Mouse (Mus musculus): ENCODE data around the gene Ago3. TPM values are rescaled to one million over a fixed set of nuclear protein-coding genes. Genes with fewer than 3 reads are reported as not detected.

Ago3 gene
- total RNA-seq (2021), result 10 to 100 TPM; 19.6 to 20.3 TPM
- long read RNA-seq, experiment 1, partial matches to known transcripts, result 0 of 1 reads
- long read RNA-seq, experiment 1, other reads (novel, unspliced or antisense), result 1 of 1 reads
- long read RNA-seq, experiment 2, partial matches to known transcripts, result 1 of 8 reads
- long read RNA-seq, experiment 2, other reads (novel, unspliced or antisense), result 7 of 8 reads

GRCm38 (mm10) chr4:126429347-126430079, at the start of gene Ago3:
Gene Ago3, minus strand, starts transcription at chr4:126429556.
- DNase-seq (ENCODE audit: low spot score in 2 of 2), result peak; percentile 96

- DNase-seq (ENCODE audit: low spot score in 2 of 2), result no peak
These were observed 43.7 kb upstream of the Ago3 start for GRCm38 (mm10) chr4:126473031-126473430.

- no peak for DNase-seq (ENCODE audit: low spot score in 2 of 2)
These were observed 40.0 kb upstream of the Ago3 start for GRCm38 (mm10) chr4:126469334-126469733.

- no peak for DNase-seq (ENCODE audit: low spot score in 2 of 2)
These were observed 39.6 kb upstream of the Ago3 start for GRCm38 (mm10) chr4:126468925-126469324.

GRCm38 (mm10) chr4:126468285-126468901, 39.0 kb upstream of the Ago3 start, which contains the start of gene Ago1:
Gene Ago1, minus strand, starts transcription at chr4:126468583.
- DNase-seq (ENCODE audit: low spot score in 2 of 2), result peak; percentile 96

- peak; percentile 38 to 53 for DNase-seq (ENCODE audit: low spot score in 2 of 2)
These were observed 38.4 kb upstream of the Ago3 start for GRCm38 (mm10) chr4:126467721-126468284.

- DNase-seq (ENCODE audit: low spot score in 2 of 2), result no peak
These were observed 36.9 kb upstream of the Ago3 start for GRCm38 (mm10) chr4:126466251-126466750.

GRCm38 (mm10) chr4:126465843-126466242, 36.5 kb upstream of the Ago3 start:
- no peak for DNase-seq (ENCODE audit: low spot score in 2 of 2)

- no peak for DNase-seq (ENCODE audit: low spot score in 2 of 2)
These were observed 35.5 kb upstream of the Ago3 start for GRCm38 (mm10) chr4:126464892-126465235.

GRCm38 (mm10) chr4:126464189-126464891, 35.0 kb upstream of the Ago3 start:
- no peak for DNase-seq (ENCODE audit: low spot score in 2 of 2)

GRCm38 (mm10) chr4:126455441-126455840, 26.1 kb upstream of the Ago3 start:
- no peak for DNase-seq (ENCODE audit: low spot score in 2 of 2)

GRCm38 (mm10) chr4:126454547-126455254, 25.3 kb upstream of the Ago3 start:
- DNase-seq (ENCODE audit: low spot score in 2 of 2), result no peak

- DNase-seq (ENCODE audit: low spot score in 2 of 2), result no peak
These were observed 20.9 kb upstream of the Ago3 start for GRCm38 (mm10) chr4:126450268-126450667.

- DNase-seq (ENCODE audit: low spot score in 2 of 2), result no peak
These were observed 17.8 kb upstream of the Ago3 start for GRCm38 (mm10) chr4:126447126-126447525.

GRCm38 (mm10) chr4:126444528-126444927, 15.2 kb upstream of the Ago3 start:
- no peak for DNase-seq (ENCODE audit: low spot score in 2 of 2)

GRCm38 (mm10) chr4:126438261-126438660, 8.9 kb upstream of the Ago3 start:
- no peak for DNase-seq (ENCODE audit: low spot score in 2 of 2)

GRCm38 (mm10) chr4:126436268-126436667, 6.9 kb upstream of the Ago3 start:
- DNase-seq (ENCODE audit: low spot score in 2 of 2), result no peak

- no peak for DNase-seq (ENCODE audit: low spot score in 2 of 2)
These were observed 4.7 kb upstream of the Ago3 start for GRCm38 (mm10) chr4:126434094-126434493.

GRCm38 (mm10) chr4:126433175-126433574, 3.8 kb upstream of the Ago3 start:
- DNase-seq (ENCODE audit: low spot score in 2 of 2), result no peak

- DNase-seq (ENCODE audit: low spot score in 2 of 2), result no peak
These were observed 2.4 kb upstream of the Ago3 start for GRCm38 (mm10) chr4:126431746-126432145.
